Mouse (Mus musculus): Measurements from ENCODE around the gene Rab11fip5.
A peak's percentile ranks its signal among the peaks of the same experiment; 100 is the strongest.

Rab11fip5 gene

DNA sequence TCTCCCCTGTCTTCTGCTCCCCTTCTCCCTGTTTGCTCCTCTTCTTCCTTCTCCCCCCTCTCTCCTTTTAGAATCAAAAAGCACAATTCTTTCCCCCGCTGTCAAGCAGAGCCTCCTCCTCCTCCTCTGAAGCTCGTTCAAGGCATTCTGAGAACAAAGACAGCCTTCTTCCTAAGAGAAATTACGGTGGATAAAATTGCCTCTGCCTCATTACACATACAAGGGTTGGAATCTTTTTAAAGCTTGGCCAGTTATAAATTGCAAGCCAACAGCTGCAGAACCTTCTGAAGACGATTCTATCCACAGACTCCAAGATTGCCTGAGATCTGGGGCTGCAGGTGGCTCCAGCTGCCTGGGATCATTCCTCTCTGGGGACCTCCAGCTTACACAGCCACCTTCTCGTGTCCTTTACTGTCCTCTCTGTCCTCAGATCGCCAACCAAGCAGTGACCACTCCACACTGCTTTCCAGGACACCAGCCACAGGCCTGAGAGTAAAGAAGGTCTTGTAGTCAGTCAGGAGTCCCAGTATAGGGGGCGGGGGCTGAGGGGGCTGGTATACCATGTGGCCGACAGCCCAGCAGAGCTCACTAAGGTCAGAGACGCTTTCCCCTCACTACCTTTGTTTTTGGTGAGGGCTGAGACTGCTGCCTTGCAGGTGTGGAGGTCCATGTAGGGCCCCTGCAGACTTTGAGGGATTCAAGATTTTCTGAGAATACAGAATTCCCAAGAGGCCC, 60.2 kb downstream of the Rab11fip5 start:
- DNase-seq (ENCODE audit: low spot score), result no peak

DNA sequence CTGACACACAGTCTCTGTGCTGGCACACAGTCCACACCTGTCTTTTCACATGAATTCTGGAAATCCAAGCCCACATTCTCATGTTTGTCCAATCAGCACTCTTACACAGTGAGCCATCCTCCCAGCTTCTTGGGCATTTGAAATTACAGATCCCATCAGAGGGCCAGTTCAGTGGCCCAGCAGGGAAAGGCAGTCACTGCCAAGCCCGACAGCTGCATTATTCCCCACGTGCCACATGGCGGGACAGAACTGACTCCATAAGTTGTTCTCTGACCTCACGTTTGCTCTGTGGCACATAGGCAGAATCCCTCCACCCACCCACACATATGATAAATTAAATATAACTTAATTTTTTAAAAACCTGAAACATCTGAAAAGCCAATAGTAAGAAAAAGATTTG, 66.5 kb downstream of the Rab11fip5 start:
- DNase-seq (ENCODE audit: low spot score), result no peak

DNA sequence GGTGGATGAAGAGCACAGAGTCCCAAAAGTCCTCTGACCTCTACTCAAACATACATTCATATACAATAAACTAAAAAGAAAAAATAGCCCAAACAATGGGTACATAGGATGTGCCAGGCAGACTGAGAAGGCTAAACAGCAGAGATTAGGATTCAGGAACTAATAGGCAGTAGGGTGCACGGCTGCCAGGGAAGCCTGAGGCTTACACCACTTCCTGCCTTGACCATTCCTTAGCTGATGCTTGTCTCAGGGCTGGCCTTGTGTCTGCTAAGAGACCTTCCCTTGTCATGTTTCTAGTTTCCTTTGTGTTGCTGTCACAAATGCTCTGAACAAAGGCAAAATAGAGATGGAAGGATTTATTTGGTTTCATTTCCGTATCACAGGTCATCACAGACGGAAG, 68.1 kb downstream of the Rab11fip5 start:
- no peak for DNase-seq (ENCODE audit: low spot score)

DNA sequence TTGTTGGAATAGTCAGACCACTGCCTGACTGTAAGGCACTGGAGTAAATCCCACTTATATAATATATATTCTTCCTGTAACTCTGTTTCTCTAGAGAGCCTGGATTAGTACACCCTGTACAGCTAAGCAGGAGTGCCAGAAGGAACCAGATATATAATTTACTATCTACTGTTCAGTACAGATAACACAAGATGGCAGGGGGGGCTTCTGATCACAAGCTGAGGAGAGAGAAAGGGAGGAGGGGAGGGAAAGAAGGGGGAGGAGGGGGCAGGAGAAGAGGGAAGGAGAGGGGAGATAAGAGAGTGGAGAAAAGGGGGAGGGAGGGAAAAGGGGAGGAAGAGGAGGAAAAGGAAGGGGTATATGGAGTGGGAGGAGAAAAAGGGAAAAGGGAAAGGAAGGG, 68.6 kb downstream of the Rab11fip5 start:
- DNase-seq (ENCODE audit: low spot score), result no peak

DNA sequence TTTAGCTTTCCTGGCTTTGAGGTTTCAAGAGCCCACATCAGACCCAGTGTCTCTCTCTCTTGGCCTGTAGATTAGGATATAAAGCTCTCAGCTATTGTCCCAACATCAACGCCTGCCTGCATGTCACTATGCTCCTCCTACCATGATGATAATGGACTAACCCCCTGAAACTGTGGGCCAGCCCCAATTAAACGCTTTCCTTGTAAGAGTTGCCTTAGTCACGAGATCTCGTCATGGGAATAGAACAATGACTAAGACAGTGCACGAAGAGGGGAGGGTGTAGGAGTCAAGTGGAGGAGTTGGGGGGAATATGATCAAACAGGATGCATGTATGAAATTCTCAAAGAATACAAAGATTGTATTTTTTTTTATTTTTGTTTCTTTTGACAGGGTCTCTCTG, 69.5 kb downstream of the Rab11fip5 start:
- no peak for DNase-seq (ENCODE audit: low spot score)

DNA sequence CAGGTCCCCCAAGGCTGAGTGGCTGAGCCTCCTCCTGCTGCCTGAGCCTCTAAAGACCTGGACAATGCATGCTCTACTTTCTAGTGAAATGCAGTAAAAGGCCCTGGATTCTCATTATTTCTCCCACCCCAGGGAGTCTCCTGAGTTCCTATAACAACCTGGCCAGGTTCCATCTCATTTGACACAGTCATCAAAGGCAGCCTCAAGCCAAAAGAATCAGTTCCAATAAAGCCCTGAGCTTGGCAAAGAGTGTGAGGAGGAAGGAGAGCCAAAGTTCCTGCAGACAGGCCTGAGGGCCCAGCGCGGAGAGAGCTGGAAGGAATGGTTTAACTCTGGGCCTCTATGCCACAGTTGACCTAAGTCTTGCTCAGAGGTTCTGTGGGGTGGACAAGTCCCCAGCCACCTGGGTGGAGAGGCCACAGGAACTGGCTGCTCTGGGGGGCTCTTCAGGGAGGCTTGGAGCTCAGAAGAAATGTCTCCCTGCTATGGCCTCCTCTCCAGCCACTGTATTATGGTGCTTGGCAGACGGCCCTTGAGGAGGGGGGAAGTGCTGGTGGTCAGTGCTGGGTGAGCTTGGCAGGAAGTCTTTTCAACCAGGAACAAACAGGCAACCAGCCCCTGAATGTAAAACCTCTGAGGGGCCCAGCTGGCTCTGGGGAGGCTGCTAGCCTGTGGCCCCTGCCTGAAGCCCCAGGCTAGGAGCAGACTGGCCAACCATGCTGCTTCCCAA, 71.9 kb downstream of the Rab11fip5 start:
- peak; percentile 47 for DNase-seq (ENCODE audit: low spot score)

DNA sequence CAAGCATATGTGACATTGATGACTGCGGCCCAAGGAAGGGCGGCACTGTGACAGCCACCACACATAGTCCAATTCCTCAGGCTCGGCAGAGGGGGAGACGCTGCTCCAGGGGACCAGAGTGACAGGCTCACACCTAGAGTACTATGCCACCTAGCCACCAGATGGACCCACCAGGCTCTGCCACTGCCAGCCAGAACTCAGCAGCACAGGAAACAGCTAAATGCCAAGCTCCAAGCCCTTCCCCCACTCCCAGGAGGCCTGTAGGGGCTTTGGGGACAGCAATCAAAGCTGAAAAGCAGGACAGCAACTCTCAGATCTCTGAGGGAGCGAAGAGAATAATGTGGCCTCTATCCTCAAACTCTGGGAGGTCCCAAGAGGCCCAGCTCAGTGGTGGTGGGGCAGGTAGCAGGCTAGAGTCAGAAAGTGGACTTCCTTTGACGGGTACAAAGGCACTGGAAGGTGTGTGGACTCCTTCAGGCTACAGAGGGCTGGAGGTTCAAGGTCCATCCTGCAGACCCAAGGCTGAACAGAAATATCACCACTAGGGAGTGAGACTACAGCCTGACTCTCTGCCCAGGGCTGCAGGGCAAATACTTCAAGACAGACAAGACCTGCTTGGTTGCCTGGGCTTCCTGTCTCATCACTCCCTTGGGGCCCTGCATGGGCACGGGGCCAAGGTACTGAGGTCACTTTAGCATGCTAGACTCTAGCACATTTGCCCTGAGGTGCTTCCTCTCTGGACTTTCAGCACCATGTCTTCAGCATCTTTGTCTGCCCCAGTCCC, 78.9 kb downstream of the Rab11fip5 start:
- peak; percentile 77 for DNase-seq (ENCODE audit: low spot score)

DNA sequence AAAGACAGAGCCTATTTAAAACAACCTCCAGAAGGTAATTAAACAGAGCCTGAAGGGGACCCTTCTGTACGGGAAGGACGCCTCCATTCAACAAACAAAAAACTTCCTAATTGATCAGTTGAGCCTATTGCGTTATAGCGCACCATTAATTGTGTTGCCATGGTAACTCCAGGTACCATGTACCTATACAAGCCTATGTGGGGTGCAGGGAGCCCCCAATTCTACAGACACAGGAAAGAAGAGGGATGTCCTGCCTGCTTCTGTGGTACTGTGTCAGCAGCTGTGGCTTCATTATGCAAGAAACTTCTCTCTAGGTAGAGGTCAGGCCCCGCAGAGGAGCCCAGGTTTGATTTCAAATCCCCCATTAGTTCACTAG, 80.4 kb downstream of the Rab11fip5 start:
- no peak for DNase-seq (ENCODE audit: low spot score)

DNA sequence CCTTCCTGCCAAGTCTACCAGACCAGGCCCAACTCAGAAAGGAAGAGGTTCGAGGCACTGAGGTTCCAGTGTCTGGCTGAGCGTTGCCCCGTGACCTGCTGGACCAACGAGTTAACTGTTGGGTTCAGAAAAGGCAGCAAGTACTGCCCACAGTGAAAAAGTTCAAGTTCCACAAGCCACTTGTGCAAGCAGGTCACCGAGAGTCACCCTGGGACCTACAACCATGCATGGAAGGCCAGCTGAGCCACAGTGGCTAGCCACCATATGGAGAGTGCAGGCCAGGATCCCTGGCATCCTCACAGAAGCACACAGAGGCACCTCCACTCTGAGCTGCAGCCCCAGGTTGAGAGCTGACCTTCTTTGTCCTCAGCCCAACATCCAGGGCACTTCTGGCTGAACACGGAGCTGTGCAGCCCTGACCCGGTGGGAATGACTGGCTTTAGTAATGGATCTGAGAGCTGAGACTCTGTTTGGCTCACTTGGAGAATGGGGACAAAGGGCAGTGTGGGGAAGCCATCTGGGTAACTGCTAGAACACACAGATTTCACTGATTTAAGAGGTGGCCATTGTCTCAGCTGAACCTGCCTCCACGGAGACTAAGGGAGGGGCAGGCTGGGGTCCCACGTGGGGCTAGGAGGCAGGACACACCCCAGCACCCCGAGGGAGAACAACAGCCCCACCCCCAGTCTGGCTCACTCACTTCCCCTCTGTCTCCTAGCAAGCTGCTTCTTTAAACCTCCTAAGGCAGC, 81.0 kb downstream of the Rab11fip5 start:
- DNase-seq (ENCODE audit: low spot score), result no peak

DNA sequence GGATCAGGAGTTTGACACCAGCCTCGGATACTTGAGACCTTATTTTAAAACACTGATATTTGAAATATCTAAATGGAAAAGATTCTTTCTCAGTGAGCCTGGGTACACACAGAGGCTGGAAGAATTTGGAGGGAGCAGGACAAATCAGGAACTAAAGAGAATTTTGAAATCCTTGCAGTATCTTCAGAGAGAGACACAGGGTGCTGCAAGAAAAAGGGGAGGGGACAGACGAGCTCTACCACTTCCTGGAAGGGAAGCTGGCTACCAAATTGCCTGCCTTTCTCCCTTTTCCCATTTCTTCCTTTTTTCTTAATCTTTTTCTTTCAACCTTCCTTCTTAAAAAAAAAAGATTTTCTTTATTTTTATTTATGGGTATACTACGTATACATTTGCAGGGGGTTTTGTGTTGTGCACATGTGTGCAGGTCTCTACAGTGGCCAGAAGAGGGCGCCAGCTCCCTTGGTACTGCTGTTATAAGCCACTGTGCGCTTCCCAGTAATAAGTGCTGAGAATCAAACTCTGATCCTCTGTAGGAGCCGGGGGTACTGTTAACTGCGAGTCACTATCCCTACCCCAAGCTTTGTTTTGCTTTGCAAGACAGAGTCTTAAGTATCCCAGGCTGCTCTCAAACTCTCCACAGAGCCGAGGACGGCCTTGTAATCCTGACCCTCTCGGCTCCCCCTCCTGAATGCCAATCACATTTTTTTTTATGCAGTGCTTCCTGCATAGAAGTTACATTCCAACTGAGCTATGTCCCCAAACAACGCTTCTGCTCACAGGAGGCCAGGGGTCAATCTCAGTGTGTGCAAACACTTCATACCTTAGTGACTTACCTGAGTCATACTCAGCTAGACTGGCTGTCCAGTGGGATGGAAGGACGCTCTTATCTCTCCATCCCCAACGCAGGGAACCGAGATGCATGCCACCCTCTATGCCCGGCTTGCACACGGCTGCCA, 83.3 kb downstream of the Rab11fip5 start:
- peak; percentile 15 for DNase-seq (ENCODE audit: low spot score)

DNA sequence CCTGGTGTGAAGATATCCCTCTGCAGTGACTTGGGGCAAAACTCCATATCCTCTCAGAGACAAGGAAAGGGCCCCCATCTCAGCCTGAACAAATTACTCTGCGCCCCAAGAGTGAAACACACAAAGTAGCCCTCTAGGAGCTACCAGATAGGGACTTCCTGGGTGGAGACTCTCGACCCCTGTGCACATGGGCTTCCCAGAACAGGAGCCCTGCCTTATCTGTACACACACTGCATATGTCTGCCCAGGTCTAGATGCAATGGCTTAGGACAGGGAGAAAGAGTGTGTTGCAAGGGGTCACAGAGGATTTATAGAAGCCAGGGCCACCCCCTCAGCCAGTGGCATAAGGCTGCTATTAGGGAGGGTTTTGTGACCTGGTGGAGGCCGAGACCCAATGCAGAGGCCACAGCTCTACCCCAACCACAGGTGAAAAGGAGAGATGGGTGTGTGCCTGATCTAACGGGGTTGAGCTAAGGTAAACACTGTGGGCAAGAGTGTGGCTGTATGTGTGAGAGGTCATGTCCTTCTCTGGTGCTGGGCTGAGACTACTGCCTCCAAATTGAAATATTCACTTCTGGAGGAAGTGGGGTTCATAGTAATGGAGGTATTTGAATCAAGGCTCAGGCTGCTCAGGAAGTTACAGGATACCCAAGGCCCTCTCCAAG, 86.1 kb downstream of the Rab11fip5 start:
- no peak for DNase-seq (ENCODE audit: low spot score)

DNA sequence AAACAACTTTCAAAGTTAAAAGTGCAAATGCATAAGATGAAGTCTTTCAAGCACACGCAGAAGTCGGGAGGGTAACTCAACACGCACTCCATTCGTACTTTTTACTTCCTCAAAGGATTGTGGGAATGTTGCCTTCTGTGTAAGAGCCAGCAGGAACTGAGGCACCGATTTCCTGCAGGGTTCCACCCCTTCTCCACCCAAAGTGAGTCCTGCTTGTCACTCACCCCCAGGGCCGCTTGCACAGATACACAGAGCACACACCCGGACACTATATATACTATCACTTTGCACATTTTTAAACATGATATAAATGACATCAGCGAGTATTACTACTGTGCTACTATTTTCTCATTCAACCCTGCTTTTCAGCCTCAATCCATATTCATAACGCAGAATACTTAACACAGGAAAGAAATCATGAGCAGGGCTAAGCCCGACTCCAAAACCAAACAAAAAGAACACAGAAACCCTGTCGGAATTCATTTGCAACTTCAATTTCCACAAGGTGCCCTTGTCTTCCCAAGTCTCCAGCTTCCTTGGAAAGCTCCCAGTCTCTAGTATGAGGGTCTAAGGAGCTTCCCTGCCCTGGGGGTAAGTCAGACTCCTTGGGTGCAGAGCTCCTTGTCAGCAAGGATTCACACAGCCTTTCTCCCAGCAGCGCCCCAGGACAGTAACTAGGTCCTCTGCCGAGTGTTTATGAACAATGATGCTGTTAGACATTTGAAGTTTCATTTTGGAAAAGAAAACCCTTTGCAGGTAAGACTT, 88.0 kb downstream of the Rab11fip5 start:
- DNase-seq (ENCODE audit: low spot score), result no peak
